Mouse (Mus musculus) B cell, adult (primary cell): ENCODE data around the gene Gm44503. TPM values are rescaled to one million over a fixed set of nuclear protein-coding genes. Genes with fewer than 3 reads are reported as not detected.

ENCODE experiments used
- total RNA-seq: library from RNA; stranded (reverse); gene quantifications from 4 replicates; pipeline ENCODE4 v1.2.4, GENCODE M21; 2023; ENCODE audit not compliant: inconsistent age

Gm44503 gene
- 0.19 TPM in 1 of 4 replicates, not detected in the others for total RNA-seq

DNA sequence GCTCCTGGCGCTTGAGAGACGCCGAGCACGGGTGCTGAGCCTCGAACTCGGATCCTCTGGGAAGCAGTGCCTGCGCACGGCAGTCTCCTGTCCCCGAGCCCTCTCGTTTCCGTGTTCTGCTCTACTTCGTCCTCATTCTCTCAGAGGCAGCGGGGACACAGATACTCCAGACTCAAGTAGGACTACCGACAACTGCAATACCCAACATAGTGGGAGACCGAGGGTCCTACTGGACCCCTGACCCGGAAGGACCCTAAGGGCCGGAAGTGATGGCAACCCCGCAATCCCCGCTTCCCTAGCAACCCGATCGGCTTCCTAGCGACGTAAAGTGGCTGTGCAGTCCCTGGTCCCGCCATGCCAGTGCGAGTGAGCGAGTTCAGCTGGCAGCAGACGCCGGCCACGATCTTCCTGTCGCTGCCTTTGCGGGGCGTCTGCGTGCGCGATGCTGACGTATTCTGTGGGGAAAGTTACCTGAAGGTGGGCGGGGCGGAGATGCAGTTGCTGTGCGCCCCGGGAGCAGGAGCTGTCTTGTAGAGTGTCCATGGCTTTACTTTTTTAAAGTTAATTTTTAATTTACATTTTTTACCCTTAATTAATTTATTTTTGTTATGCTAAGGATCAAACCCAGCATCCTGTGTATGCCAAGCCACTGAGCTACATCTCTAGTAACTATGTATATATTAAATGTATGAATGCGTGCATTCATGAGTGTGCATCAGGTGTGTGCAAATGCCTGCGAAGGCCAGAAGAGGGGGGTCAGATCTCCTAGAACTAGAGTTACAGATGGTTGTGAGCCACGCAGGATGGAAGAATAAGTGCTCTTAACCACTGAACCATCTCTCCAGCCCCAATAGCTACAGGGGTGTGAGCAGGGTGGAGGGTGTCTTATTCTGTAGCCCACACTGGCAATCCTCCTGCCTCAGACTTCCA, at the start of gene Gm44503, which contains the start of gene Dyx1c1:
Gene Gm44503, plus strand, starts transcription at position 332 of the 930 bp plus-strand sequence.
Gene Dyx1c1, plus strand, starts transcription at position 265 of the 930 bp plus-strand sequence.

DNA sequence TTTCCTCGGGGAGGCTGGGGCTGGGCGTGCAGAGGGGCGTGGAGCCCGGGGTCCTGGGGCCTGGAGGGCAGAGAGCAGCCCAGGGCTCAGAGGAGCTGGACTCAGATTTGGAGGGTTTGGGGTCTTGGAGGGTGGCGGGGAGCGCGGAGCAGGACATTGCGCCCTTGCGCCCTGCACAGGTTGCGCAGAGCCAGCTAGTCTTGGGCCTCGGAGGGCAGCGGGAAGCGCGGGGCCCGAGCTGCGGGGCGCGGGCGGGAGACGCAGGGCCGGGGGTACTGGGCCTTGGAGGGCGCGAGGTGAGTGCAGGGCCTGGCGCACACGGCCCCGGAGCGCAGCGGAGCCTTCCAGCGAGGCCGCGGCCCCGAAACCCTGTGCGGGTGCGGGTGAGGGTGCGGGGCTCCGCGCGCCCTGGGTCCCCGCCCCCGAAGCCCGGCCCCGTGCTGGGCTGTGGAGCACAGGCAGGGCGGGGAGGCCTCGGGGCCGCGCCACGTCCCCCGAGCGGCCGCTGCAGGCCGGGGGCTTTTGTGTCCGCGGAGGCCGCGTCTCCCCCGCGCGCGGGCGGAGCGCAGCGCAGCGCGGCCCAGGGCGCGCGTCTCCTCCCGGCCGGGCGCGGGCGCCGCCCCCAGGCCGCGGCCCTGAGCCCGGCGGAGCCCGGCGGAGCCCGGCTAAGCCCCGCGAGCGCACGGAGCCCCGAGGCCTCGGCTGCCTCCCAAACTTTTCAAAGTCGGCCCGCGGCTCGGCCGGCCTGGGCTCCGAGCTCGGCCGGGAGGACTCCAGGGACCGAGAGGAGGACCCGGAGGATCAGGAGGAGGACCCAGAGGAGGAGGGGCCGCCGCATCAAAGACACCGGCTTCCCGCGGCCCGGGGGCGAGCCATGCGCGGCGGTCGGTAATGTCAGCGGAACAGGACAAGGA, 33.4 kb upstream of the Gm44503 start, which contains the start of gene Pygo1:
Gene Pygo1, plus strand, starts transcription at position 625 of the 914 bp plus-strand sequence.

DNA sequence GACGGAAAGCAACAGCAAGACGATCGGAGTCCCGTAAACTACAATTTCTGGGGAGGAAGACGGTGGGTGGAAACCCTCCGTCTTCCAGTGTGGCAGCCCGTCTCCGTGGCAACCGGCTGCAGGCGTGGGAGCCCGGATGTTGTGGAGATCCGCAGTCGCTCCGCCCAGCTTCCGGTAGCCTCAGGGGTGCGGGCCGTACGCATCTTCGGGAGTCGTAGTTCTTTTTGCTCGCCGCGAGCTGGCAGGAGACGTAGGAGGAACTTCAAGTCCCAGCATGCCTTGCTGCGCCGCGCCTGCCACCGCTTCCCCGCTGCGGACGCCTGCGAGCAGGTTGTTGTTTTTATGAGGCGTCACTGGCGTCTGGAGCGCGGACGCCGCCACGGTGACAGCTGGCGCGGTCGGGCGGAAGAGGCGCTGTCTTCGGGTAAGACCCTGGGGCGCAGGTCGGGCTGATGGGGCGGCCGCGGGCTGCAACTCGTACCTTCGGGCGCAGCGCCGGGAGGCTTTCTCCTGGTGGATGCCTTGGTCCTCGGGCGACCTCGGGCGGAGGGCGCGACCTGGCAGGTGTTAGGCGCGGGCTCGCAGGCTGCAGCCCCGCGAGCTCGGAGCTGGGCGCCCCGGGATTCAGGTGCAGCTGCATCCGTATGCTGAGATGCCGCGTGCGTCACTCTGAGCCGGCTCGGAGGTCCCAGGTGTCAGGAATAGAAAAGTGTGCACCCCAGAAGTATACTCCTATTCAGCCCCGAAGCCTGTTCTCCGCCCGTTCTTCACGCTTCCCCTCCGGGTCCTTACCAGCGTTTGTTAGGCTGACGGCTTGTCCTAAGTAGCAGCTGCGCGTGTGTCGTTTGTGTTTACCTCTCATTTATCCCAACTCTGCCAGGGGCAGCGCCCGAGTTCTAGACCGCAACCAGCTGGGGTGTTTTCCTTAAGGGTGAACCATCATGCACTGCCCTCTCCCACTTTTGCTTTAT, 26.9 kb downstream of the Gm44503 start, which contains the start of the genes Ccpg1os and Ccpg1:
Gene Ccpg1os, minus strand, starts transcription at position 133 of the 971 bp plus-strand sequence.
Gene Ccpg1, plus strand, starts transcription at position 180 of the 971 bp plus-strand sequence.

DNA sequence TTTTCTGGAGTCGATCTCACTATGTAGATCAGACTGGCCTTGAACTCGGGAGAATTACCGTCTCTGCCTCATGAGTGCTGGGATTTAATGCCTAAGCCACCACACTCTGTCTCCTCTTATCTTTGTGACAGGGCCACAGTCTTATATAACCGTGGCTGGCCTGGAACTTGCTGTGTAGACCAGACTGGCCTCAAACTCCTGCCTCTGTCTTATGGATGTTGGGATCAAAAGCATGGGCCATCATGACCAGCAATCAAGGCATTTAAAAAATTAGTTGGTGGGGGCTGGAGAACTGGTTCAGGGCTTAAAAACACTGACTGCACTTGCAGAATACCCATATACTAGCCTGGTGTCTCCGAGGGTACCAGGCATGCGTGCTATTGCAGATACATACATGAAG, 81.4 kb downstream of the Gm44503 start, which contains the start of gene Pigb:
Gene Pigb, minus strand, starts transcription at position 299 of the 400 bp plus-strand sequence.

DNA sequence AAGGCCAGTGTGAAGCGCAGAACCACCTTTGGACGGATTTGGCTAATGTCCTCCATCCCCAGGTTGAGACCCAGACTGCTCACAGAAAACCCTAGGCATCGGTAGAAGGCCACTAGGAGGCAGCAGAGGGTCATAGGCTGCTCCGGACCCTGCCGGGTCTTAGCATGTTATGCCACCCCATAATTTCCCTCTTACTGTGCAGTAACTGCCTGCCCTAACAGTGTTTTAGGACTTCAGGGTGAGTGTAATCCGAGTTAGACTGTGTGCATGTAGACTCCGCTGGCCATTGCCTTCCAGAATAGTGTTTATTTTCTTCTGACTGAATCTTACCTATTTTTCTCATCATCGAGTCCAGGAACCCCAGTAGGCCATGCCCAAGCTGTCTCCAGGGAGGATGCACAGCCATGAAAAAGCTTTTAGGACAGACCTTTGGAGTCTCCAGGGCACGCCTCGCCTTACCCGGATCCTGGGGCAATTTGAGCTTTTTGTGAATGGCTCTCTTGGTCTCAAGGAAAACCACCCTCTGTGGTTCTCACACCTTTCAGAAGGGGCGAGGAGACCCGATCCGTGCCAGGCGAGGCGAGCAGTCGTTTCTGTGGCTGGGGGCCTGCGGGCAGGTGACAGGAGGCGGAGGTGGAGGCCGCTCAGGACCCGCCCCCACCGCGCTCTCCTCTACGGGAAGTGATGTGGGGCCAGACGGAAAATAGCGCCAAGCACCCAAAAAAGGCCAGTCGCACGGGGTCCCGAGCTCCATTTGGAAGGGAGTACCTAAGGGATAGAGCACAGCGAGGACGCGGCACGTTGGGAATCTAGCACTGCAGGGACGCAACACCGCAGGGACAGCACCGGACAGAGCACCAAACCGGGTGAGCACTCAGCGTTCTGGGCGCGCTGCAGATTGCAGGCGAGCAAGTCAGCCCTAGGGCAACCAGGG, 85.8 kb downstream of the Gm44503 start, which contains the start of gene Rab27a:
Gene Rab27a, plus strand, starts transcription at position 709 of the 934 bp plus-strand sequence.

Other genes starting within 250 kb of the Gm44503 start
- 0.18 to 0.77 TPM (median 0.39 TPM) in 3 of 4 replicates, not detected in the other for gene Prtg, start 152.0 kb upstream of the Gm44503 start, total RNA-seq
- gene Pygo1, start 33.2 kb upstream of the Gm44503 start, total RNA-seq, result not detected in 4 replicates
- gene Dyx1c1, start 67 bp upstream of the Gm44503 start, total RNA-seq, result 0.33 to 0.51 TPM (median 0.42 TPM) in 4 replicates
- 1.8 to 3.6 TPM (median 3.0 TPM) in 4 replicates for gene Ccpg1os, start 26.5 kb downstream of the Gm44503 start, total RNA-seq
- gene Ccpg1, start 26.6 kb downstream of the Gm44503 start, total RNA-seq, result 42.2 to 47.4 TPM (median 44.3 TPM) in 4 replicates
- gene Pigb, start 81.5 kb downstream of the Gm44503 start, total RNA-seq, result 12.2 to 13.1 TPM (median 12.8 TPM) in 4 replicates
- gene Rab27a, start 86.0 kb downstream of the Gm44503 start, total RNA-seq, result 13.4 to 16.0 TPM (median 14.3 TPM) in 4 replicates
- 0.39 to 1.6 TPM (median 0.78 TPM) in 4 replicates for gene Khdc3, start 143.0 kb downstream of the Gm44503 start, total RNA-seq
- gene Gm20509, start 143.6 kb downstream of the Gm44503 start, total RNA-seq, result not detected in 4 replicates
- gene Rsl24d1, start 154.6 kb downstream of the Gm44503 start, total RNA-seq, result 61.3 to 70.0 TPM (median 63.9 TPM) in 4 replicates